Mouse (Mus musculus) lung, adult 2 months (tissue): ENCODE data around the gene Gadl1. TPM values are rescaled to one million over a fixed set of nuclear protein-coding genes. Genes with fewer than 3 reads are reported as not detected.
A peak's percentile ranks its signal among the peaks of the same experiment; 100 is the strongest.

ENCODE experiments used
- DNase-seq: peaks from one replicate; pipeline ENCODE4 v3.0.0; 2022
- H3K4me1 ChIP-seq: fragments of 200-500 bp; 2 replicates; pipeline ENCODE4 v1.6.1; 2011; ENCODE audit warnings: low read length; ENCODE audit not compliant: control insufficient read depth, insufficient read depth
- H3K4me3 ChIP-seq: fragments of 200-500 bp; replicated peaks from 2 replicates; pipeline ENCODE3; 2011; ENCODE audit warnings: low read depth, mild to moderate bottlenecking, control low read depth, low read length; ENCODE audit errors: extremely low read depth
- CTCF ChIP-seq: fragments of 200-500 bp; IDR thresholded peaks from 2 replicates; pipeline ENCODE4 v1.5.1; 2011; ENCODE audit warnings: mild to moderate bottlenecking, low read length, control low read depth; ENCODE audit not compliant: insufficient read depth
- POLR2A ChIP-seq: fragments of 200-500 bp; IDR thresholded peaks from 2 replicates; pipeline ENCODE4 v1.6.1; 2011; ENCODE audit warnings: low read depth, mild to moderate bottlenecking, control low read depth, low read length, borderline replicate concordance; ENCODE audit errors: extremely low read depth
- WGBS: fragments of 180-500 bp; shearing (Covaris S2); methylation state at CpG from one replicate; pipeline ENCODE4 v1.1.7; 2018; 5-methylcytosine and 5-hydroxymethylcytosine counted together
- polyA plus RNA-seq: library from polyadenylated mRNA; depleted of rRNA; stranded (reverse); fragments of >200 nt; gene quantifications from 2 replicates; pipeline ENCODE4 v1.2.3, GENCODE M21; 2012; rRNA removed

The Gadl1 gene
- 0.05 TPM in 1 of 2 replicates, not detected in the other for polyA plus RNA-seq

- TF ChIP-seq POLR2A (no peak), CTCF (no peak)
- 77% methylated on average over 9 of the region's 9 CpGs for WGBS
- DNase-seq = no peak
- H3K4me1 ChIP-seq = no peaks in the 10 kb centered on the region
- no peak within 1 kb of the TSS for H3K4me3 ChIP-seq
Observed at GRCm38 (mm10) chr9:115909155-115909554, at the start of gene Gadl1. Gadl1 (plus strand) TSS chr9:115909455.

GRCm38 (mm10) chr9:115862802-115863201 is 46.5 kb upstream of the Gadl1 start:
- DNase-seq = no peak
- Histone ChIP-seq H3K4me3 (no peak overlapping the region), H3K4me1 (no peaks in the 10 kb centered on the region)
- no peak for TF ChIP-seq CTCF
- WGBS = 60% methylated on average over 5 of the region's 5 CpGs

- 71% methylated on average over 6 of the region's 6 CpGs for WGBS
- DNase-seq = no peak
- Histone ChIP-seq H3K4me1 (no peaks in the 10 kb centered on the region), H3K4me3 (no peak overlapping the region)
- TF ChIP-seq CTCF = peak; percentile 38
- no peak for TF ChIP-seq POLR2A
Observed at GRCm38 (mm10) chr9:115863326-115863725, 45.9 kb upstream of the Gadl1 start.

- Histone ChIP-seq H3K4me1 (no peaks in the 10 kb centered on the region), H3K4me3 (no peak overlapping the region)
- DNase-seq = no peak
- TF ChIP-seq POLR2A = no peak
- no peak for TF ChIP-seq CTCF
- 29% methylated on average over 2 of the region's 2 CpGs for WGBS
Observed at GRCm38 (mm10) chr9:115867277-115867676, 42.0 kb upstream of the Gadl1 start.

DNA sequence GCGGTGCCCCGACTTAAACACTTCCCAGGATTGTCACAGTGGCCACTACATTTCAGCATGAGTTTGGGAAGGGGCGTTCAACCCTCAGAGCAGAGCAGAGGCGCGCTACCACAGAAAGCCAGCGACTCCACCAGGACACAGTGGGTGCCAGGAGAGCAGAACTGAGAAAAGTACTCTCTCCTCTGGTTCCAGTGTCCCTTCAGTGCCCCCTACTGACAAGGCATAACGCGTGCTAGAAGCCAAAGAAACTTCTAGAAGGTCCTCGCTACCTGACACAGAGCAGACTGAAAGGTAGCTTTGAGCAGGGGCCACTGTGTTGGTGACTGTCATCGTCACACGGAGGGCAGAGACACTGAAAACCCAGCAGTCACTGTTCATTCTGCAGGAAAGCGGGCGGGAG is 39.1 kb upstream of the Gadl1 start:
- WGBS = 84% methylated on average over 13 of the region's 13 CpGs
- no peak for DNase-seq

DNA sequence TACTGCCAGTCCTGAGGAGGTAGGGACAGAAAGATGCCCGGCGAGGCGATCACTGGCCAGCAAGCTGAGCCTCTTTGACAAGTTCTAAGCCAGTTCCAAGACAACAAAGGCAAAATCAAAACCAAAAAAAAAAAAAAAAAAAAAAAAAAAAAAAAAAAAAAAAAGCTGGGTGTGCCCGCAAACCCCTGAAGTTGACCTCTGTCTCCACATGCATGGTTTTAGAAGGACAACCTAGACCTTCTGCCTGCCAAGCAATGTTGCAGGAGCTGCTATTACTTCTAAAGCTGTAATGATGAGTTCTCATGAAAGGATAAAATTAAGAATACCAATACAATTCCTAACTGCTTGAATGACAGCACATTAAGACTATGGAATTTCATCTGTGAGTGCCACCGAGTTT is 38.6 kb upstream of the Gadl1 start:
- TF ChIP-seq POLR2A (no peak), CTCF (no peak)
- 80% methylated on average over 5 of the region's 5 CpGs for WGBS
- no peaks in the 10 kb centered on the region for H3K4me1 ChIP-seq
- no peak for DNase-seq
- H3K4me3 ChIP-seq = no peak overlapping the region

More for the DNA sequence above, 39.1 kb upstream of the Gadl1 start:
- H3K4me1 ChIP-seq = no peaks in the 10 kb centered on the region
- no peak overlapping the region for H3K4me3 ChIP-seq
- TF ChIP-seq CTCF (no peak), POLR2A (no peak)

DNA sequence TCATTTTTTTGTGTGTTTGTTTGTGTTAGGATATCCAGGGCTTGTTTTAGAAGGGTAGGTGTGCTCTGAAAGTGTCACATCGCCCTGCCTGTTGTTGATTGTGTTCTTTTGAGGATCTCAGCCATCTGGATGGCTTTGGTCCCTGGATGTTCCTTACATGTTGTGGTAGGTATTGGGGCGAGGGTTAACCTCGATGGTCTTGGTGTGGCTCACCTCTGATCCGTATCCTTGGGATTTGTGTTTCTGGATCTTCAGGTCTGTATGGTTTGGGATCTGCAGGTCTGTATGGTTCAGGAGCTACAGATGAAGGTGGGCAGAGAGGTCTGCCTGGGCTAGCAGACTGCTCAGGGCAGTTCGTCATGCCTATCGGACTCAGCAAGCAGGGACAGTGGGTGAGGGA is 28.8 kb upstream of the Gadl1 start:
- TF ChIP-seq CTCF (no peak), POLR2A (no peak)
- Histone ChIP-seq H3K4me3 (no peak overlapping the region), H3K4me1 (no peaks in the 10 kb centered on the region)
- 90% methylated on average over 6 of the region's 6 CpGs for WGBS
- no peak for DNase-seq

DNA sequence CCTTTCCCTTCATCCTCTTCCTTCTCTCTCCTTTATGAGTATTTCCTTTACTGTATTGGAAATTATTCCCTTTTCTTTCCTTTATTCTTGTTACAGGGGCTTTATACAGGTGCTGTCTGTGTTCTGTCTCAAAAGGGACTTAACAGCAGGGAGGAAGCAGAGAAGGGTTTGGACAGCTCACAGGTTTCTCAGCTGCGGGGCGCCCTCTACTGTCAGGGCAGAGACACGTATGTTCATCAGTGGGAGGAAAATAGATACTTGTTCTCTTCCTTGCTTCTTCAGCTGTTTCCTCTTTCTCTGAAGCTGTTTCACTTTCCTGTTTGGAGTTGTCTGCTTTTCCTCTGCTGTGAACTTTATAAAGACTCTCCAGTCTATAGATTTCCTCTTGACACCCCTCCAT is 28.1 kb upstream of the Gadl1 start:
- peak; percentile 26 for DNase-seq
- TF ChIP-seq POLR2A = no peak
- peak; percentile 65 for TF ChIP-seq CTCF
- Histone ChIP-seq H3K4me3 (no peak overlapping the region), H3K4me1 (no peaks in the 10 kb centered on the region)
- 90% methylated on average over 3 of the region's 3 CpGs for WGBS

DNA sequence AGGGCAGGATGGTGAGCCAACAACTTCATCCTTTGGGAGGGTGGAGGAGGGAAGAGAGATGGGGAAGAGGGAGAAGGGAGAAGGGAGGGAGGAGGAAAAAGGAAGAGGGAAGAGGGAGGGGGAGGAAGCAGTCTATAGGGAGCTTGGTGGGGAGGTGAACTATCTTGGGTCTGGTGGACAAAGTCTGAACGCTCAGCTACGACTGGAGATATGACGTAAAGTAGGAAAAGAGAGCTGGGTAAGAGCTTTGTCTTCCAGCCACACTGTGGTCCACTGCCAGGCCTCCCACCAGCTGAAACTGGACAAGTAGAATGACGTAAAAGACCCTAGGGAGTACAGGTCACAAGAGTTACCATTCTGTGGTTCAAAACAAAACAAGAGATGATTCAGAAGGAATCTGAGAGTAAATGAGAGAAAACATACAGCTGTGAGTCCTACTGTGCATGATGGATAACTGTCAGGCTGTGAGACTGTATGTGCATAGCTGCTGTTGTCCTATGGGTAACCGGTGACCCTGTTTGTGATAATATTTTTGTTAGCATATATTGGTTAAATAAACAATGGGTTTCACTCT is 26.5 kb upstream of the Gadl1 start:
- H3K4me3 ChIP-seq = no peak overlapping the region
- 63% methylated on average over 5 of the region's 5 CpGs for WGBS
- H3K4me1 ChIP-seq = no peaks in the 10 kb centered on the region
- no peak for TF ChIP-seq CTCF
- TF ChIP-seq POLR2A = no peak
- no peak for DNase-seq

DNA sequence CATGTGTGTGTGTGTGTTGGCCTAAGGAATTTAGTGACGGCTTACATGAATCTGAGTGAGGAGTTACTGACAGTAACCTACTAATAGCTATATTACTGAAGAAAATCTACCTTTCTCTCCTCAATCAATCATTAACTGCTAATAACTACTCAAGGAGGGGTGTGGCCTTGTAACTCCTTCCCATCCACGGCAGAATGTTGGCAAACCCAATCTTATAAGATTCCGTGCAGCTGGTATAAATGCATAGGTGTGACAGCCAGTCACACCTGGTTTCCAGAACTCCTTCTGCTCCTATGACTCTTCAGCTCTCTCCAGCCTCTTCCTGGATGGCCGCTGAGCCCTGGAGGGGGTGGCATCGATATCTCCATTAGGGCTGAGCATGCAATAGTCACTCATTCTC is 25.8 kb upstream of the Gadl1 start:
- no peaks in the 10 kb centered on the region for H3K4me1 ChIP-seq
- no peak for DNase-seq
- no peak overlapping the region for H3K4me3 ChIP-seq
- 69% methylated on average over 5 of the region's 5 CpGs for WGBS
- TF ChIP-seq CTCF (no peak), POLR2A (no peak)

GRCm38 (mm10) chr9:115887571-115887970 is 21.7 kb upstream of the Gadl1 start:
- DNase-seq = no peak
- H3K4me1 ChIP-seq = no peaks in the 10 kb centered on the region
- H3K4me3 ChIP-seq = no peak overlapping the region
- WGBS = 69% methylated on average over 5 of the region's 5 CpGs
- TF ChIP-seq CTCF (no peak), POLR2A (no peak)
